Mouse (Mus musculus): ENCODE data around the gene Hes5. TPM values are rescaled to one million over a fixed set of nuclear protein-coding genes. Genes with fewer than 3 reads are reported as not detected.
A peak's percentile ranks its signal among the peaks of the same experiment; 100 is the strongest.

The Hes5 gene
- polyA plus RNA-seq, 1 experiment from 2014 or later: 135 TPM

- peak; percentile 0; the same call in 1 of the 2 replicates for ATAC-seq
- no peaks in the 10 kb centered on the region for H3K9me3 ChIP-seq (replicated peaks; ENCODE audit: control insufficient read depth, low read length, poor library complexity, severe bottlenecking)
- H3K4me1 ChIP-seq (ENCODE audit: control insufficient read depth, insufficient read depth, low read length): peaks cover 54% of the 10 kb centered on the region
- peak overlapping the region; percentile 92 for H3K27ac ChIP-seq (ENCODE audit: low read length)
- peak overlapping the region; percentile 90 for H3K4me2 ChIP-seq (ENCODE audit: low read length)
- H3K36me3 ChIP-seq (ENCODE audit: control insufficient read depth, insufficient read depth, low read length): no peaks in the 10 kb centered on the region
- H3K4me3 ChIP-seq (ENCODE audit: low read depth, low read length): peak overlapping the region; percentile 80
- H3K27me3 ChIP-seq (ENCODE audit: control insufficient read depth, insufficient read depth, low read depth, low read length): peaks cover 4% of the 10 kb centered on the region; the same call in 1 of the 2 replicates
- WGBS: 7% methylated on average over 20 of the region's 20 CpGs
- H3K9ac ChIP-seq (ENCODE audit: low read depth, low read length): peak overlapping the region; percentile 90
Measured at GRCm38 (mm10) chr4:154960021-154960689, 568 bp upstream of the Hes5 start.

- Histone ChIP-seq H3K36me3 (ENCODE audit: control insufficient read depth, insufficient read depth, low read length) (no peaks in the 10 kb centered on the region), H3K27ac (ENCODE audit: low read length) (peak overlapping the region; percentile 92), H3K4me1 (ENCODE audit: control insufficient read depth, insufficient read depth, low read length) (peaks cover 64% of the 10 kb centered on the region), H3K4me3 (ENCODE audit: low read depth, low read length) (peak overlapping the region; percentile 80), H3K4me2 (ENCODE audit: low read length) (peak overlapping the region; percentile 90), H3K9ac (ENCODE audit: low read depth, low read length) (peak overlapping the region; percentile 90), H3K9me3 (replicated peaks; ENCODE audit: control insufficient read depth, low read length, poor library complexity, severe bottlenecking) (no peaks in the 10 kb centered on the region), H3K27me3 (ENCODE audit: control insufficient read depth, insufficient read depth, low read depth, low read length) (peaks cover 4% of the 10 kb centered on the region; the same call in 1 of the 2 replicates)
- no peak for ATAC-seq
- under 1% methylated on average over 47 of the region's 47 CpGs for WGBS
Measured at GRCm38 (mm10) chr4:154961226-154961738, 559 bp downstream of the Hes5 start.

DNA sequence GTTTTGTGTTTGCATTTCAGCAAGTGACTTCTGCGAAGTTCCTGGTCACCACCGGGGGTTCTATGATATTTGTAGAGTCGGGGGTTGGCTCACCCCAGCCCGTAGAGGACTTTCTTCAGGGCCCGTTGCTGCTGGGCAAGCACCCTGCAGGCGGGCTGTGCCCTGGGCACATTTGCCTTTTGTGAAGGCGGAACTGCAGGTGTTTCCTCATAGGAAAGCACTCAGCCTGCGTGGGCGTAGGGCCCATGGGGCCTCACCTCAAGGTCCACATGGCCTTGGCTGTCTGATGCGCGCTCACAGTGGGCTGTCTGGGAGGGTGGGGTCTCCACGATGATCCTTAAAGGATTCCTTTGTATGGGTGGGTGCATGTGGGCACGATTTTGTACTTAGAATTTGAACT lies 1.2 kb downstream of the Hes5 start:
- Histone ChIP-seq H3K4me1 (ENCODE audit: control insufficient read depth, insufficient read depth, low read length) (peaks cover 68% of the 10 kb centered on the region), H3K36me3 (ENCODE audit: control insufficient read depth, insufficient read depth, low read length) (no peaks in the 10 kb centered on the region), H3K9me3 (replicated peaks; ENCODE audit: control insufficient read depth, low read length, poor library complexity, severe bottlenecking) (no peaks in the 10 kb centered on the region), H3K4me2 (ENCODE audit: low read length) (peak overlapping the region; percentile 90), H3K27ac (ENCODE audit: low read length) (peak overlapping the region; percentile 92), H3K27me3 (ENCODE audit: control insufficient read depth, insufficient read depth, low read depth, low read length) (peaks cover 4% of the 10 kb centered on the region; the same call in 1 of the 2 replicates), H3K4me3 (ENCODE audit: low read depth, low read length) (peak overlapping the region; percentile 80), H3K9ac (ENCODE audit: low read depth, low read length) (peak overlapping the region; percentile 90)
- 4% methylated on average over 13 of the region's 13 CpGs for WGBS
- ATAC-seq: no peak

DNA sequence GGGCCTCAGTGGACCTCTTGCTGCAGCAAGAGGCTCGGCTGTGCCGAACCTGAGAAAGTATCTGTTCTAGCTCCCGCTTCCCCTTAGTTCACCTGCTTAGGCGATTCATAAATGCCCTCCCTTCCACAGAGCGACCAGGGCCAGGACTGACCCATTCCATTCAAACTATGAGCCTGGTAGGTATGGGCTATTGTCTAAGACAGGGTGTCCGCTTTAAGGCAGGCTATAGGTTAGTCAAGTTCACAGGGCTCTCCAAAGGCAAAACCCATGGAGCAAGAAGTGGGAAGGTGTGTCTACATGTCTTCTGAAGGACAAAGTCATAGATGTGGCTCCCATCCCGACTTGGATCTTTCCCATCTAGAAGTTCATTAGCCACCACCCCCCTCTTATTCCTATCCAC lies 2.0 kb downstream of the Hes5 start:
- Histone ChIP-seq H3K4me3 (ENCODE audit: low read depth, low read length) (peak overlapping the region; percentile 80), H3K4me2 (ENCODE audit: low read length) (peak overlapping the region; percentile 90), H3K9ac (ENCODE audit: low read depth, low read length) (peak overlapping the region; percentile 90), H3K9me3 (replicated peaks; ENCODE audit: control insufficient read depth, low read length, poor library complexity, severe bottlenecking) (no peaks in the 10 kb centered on the region), H3K4me1 (ENCODE audit: control insufficient read depth, insufficient read depth, low read length) (peaks cover 62% of the 10 kb centered on the region), H3K36me3 (ENCODE audit: control insufficient read depth, insufficient read depth, low read length) (no peaks in the 10 kb centered on the region), H3K27me3 (ENCODE audit: control insufficient read depth, insufficient read depth, low read depth, low read length) (peaks cover 4% of the 10 kb centered on the region; the same call in 1 of the 2 replicates), H3K27ac (ENCODE audit: low read length) (peak overlapping the region; percentile 92)
- WGBS: 30% methylated on average over 7 of the region's 7 CpGs
- no peak for ATAC-seq

DNA sequence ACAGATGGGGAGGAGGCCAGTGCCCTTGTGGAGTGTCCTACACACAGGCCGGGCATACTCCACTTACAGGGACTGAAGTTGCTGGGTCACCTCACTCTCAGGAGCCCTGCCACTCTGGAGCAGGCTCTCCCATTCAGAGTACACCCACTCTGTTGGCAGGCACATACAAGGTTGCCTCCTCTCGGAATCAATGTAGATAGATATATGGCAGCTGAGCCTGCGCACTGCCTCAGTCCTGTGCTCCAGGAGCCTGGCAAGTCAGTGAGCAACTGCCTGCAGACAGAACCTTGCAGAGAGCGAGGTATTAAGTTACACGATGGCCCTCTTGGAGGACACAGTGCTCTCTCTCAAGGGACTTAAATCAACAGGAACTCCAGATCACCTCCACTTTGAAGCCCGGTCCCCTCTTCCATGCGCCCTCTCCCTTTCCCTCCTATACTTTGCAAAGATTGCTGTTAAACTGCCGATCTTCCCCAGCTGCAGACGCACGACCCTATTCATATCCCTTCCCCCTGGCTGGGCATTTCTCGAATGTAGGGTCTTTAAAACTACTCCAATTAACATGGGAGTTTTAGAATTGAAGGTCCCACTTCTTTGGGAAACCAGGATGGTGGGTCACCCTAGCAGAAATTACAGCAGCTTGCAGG lies 2.6 kb downstream of the Hes5 start:
- peak overlapping the region; percentile 80 for H3K4me3 ChIP-seq (ENCODE audit: low read depth, low read length)
- H3K36me3 ChIP-seq (ENCODE audit: control insufficient read depth, insufficient read depth, low read length): no peaks in the 10 kb centered on the region
- ATAC-seq: no peak
- WGBS: 9% methylated on average over 11 of the region's 11 CpGs
- no peaks in the 10 kb centered on the region for H3K9me3 ChIP-seq (replicated peaks; ENCODE audit: control insufficient read depth, low read length, poor library complexity, severe bottlenecking)
- peak overlapping the region; percentile 90 for H3K9ac ChIP-seq (ENCODE audit: low read depth, low read length)
- peak overlapping the region; percentile 90 for H3K4me2 ChIP-seq (ENCODE audit: low read length)
- H3K27me3 ChIP-seq (ENCODE audit: control insufficient read depth, insufficient read depth, low read depth, low read length): peaks cover 4% of the 10 kb centered on the region; the same call in 1 of the 2 replicates
- peak overlapping the region; percentile 92 for H3K27ac ChIP-seq (ENCODE audit: low read length)
- peaks cover 57% of the 10 kb centered on the region for H3K4me1 ChIP-seq (ENCODE audit: control insufficient read depth, insufficient read depth, low read length)

DNA sequence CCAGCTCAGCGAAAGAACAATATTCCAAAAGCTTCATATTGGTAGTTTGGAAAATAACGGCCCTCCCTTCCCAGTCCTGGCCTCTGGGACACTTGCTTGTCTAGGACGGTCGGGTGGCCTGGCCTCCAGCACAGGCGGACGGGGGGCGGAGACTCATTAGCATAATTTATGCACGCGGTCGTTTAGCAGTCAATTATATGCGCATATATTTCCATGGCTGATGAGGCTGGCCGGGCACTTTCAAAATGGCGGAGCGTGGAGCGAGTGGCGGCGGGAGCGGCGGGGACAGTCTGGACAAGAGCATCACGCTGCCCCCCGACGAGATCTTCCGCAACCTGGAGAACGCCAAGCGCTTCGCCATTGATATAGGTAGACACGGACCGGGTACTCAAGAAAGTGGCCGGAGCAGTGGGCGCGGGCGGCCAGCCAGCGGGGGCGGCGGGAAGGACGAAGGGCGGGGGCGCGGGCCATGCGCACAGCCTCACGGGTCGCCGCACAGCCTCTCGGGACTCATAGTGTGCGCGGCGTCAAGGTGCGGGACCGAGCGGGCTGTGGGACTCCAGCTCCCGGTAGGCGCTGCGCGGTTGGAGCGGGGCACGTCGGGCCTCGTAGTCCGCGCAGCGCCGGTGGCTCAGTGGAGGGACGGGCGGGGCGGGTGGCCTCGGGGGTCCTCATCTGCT lies 3.3 kb downstream of the Hes5 start, which contains the start of gene Pank4:
Gene Pank4 (plus strand): TSS at position 223 of the 680 bp plus-strand sequence.
- H3K9ac ChIP-seq (ENCODE audit: low read depth, low read length): peak within 1 kb of the TSS; percentile 90
- peak within 1 kb of the TSS; percentile 92 for H3K27ac ChIP-seq (ENCODE audit: low read length)
- ATAC-seq: peak; percentile 94
- no peaks in the 10 kb centered on the region for H3K9me3 ChIP-seq (replicated peaks; ENCODE audit: control insufficient read depth, low read length, poor library complexity, severe bottlenecking)
- peaks cover 4% of the 10 kb centered on the region; the same call in 1 of the 2 replicates for H3K27me3 ChIP-seq (ENCODE audit: control insufficient read depth, insufficient read depth, low read depth, low read length)
- peak within 1 kb of the TSS; percentile 90 for H3K4me2 ChIP-seq (ENCODE audit: low read length)
- under 1% methylated on average over 60 of the region's 66 CpGs for WGBS
- no peaks in the 10 kb centered on the region for H3K36me3 ChIP-seq (ENCODE audit: control insufficient read depth, insufficient read depth, low read length)
- H3K4me3 ChIP-seq (ENCODE audit: low read depth, low read length): peak within 1 kb of the TSS; percentile 80
- peaks cover 54% of the 10 kb centered on the region for H3K4me1 ChIP-seq (ENCODE audit: control insufficient read depth, insufficient read depth, low read length)

- under 1% methylated on average over 36 of the region's 36 CpGs for WGBS
- peak overlapping the region; percentile 87 for H3K4me2 ChIP-seq (ENCODE audit: low read length)
- H3K27ac ChIP-seq (ENCODE audit: low read length): peak overlapping the region; percentile 92
- H3K9me3 ChIP-seq (replicated peaks; ENCODE audit: control insufficient read depth, low read length, poor library complexity, severe bottlenecking): no peaks in the 10 kb centered on the region
- peaks cover 4% of the 10 kb centered on the region; the same call in 1 of the 2 replicates for H3K27me3 ChIP-seq (ENCODE audit: control insufficient read depth, insufficient read depth, low read depth, low read length)
- peaks cover 5% of the 10 kb centered on the region for H3K36me3 ChIP-seq (ENCODE audit: control insufficient read depth, insufficient read depth, low read length)
- H3K9ac ChIP-seq (ENCODE audit: low read depth, low read length): peak overlapping the region; percentile 90
- peaks cover 52% of the 10 kb centered on the region for H3K4me1 ChIP-seq (ENCODE audit: control insufficient read depth, insufficient read depth, low read length)
- ATAC-seq: peak; percentile 1; the same call in 1 of the 2 replicates
- peak overlapping the region; percentile 80 for H3K4me3 ChIP-seq (ENCODE audit: low read depth, low read length)
Measured at GRCm38 (mm10) chr4:154964581-154965235, 4.0 kb downstream of the Hes5 start.

- 61% methylated on average over 3 of the region's 3 CpGs for WGBS
Measured at GRCm38 (mm10) chr4:154965856-154966255, 5.1 kb downstream of the Hes5 start.

More at GRCm38 (mm10) chr4:154965856-154966255, 5.1 kb downstream of the Hes5 start:
- Histone ChIP-seq H3K4me2 (ENCODE audit: low read length) (peak overlapping the region; percentile 87), H3K4me1 (ENCODE audit: control insufficient read depth, insufficient read depth, low read length) (peaks cover 44% of the 10 kb centered on the region), H3K36me3 (ENCODE audit: control insufficient read depth, insufficient read depth, low read length) (peaks cover 16% of the 10 kb centered on the region), H3K9ac (ENCODE audit: low read depth, low read length) (peak overlapping the region; percentile 90), H3K27me3 (ENCODE audit: control insufficient read depth, insufficient read depth, low read depth, low read length) (no peaks in the 10 kb centered on the region), H3K4me3 (ENCODE audit: low read depth, low read length) (no peak overlapping the region), H3K9me3 (replicated peaks; ENCODE audit: control insufficient read depth, low read length, poor library complexity, severe bottlenecking) (no peaks in the 10 kb centered on the region), H3K27ac (ENCODE audit: low read length) (0 out of 2 replicates have a peak overlapping the region, but pooled peaks have one; percentile 92)
- no peak for ATAC-seq
